Mouse (Mus musculus) induced T-regulatory cell, adult 2 months (primary cell): Measurements from ENCODE around the gene Ercc6l.

Experiments used
- DNase-seq: peaks from one replicate; pipeline ENCODE4 v3.0.0-alpha.2; 2012; ENCODE audit warnings: low read depth

Ercc6l gene

GRCm38 (mm10) chrX:102156618-102157422 is at the start of gene Ercc6l:
Gene Ercc6l (minus strand): TSS chrX:102157091.
- peak; percentile 94 for DNase-seq

- no peak for DNase-seq
Observed at GRCm38 (mm10) chrX:102190840-102191239, 33.9 kb upstream of the Ercc6l start.

- no peak for DNase-seq
Observed at GRCm38 (mm10) chrX:102189581-102189980, 32.7 kb upstream of the Ercc6l start.

GRCm38 (mm10) chrX:102188712-102189497 is 32.0 kb upstream of the Ercc6l start, which contains the start of gene Rps4x:
Gene Rps4x (minus strand): TSS chrX:102189394.
- peak; percentile 88 for DNase-seq

DNA sequence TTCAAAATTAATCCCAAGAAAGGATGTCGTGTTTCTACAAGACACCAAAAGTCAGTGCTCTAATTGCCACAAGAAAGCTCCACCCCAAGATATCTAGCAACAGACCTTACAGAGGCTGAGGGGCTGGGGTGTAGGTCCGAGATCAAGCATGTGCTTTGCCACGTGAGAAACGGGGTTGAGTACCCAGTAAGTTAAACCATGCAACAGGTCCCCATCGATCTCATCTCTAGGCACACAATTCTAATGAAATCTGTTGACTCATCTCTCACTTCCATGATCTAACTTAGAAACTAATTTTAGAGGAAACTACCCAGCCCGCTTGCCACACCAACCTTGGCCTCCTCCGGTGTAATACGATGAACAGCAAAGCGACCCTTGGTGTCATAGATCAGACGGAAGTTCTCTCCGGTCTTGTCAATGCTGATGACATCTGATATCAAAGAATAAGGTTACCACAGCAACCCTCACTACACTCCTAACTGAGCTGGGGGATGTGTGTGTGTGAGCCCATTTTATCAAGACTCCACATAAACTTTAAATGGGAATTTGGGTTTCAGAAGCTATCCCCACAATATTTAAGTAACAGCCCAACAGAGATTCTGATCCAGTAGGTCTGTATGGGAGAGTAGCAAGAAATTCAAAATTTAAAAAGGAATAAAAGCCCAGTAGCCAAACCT is 30.3 kb upstream of the Ercc6l start:
- DNase-seq: peak; percentile 54

GRCm38 (mm10) chrX:102182575-102182974 is 25.7 kb upstream of the Ercc6l start:
- no peak for DNase-seq

DNA sequence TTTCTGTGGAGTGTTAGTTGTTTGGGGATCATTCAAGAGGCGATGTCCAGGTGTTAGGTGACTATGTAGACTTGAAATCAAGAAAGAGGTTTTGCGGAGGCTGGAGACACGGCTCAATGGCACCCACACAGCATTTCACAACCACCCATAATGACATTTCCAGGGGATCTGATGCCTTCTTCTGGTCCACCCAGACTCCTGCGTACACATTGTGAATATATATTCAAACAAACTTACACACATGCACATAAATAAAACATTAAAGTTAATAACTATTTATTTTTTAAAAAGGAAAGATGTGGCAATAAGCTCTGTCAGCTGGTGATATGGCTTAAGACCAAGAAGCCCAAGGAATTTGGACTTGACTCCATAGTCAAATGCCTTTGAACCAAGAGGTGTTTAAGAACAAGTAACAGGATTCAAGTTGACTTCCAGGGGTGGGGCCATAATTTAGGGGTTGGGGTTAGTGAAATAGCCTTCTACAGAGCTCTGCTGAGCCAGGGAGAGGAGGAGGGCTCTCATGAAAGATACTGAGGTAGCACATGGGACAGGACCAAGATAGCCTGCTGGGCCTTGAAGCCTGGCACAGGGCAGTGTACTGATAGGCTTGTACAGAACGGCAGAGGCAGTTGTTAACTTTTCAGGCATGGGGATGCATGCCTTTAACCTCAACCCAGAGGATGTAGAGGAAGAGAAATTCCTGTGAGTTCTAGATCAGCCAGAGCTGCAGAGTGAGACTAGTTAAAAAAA is 18.8 kb upstream of the Ercc6l start:
- DNase-seq: no peak

DNA sequence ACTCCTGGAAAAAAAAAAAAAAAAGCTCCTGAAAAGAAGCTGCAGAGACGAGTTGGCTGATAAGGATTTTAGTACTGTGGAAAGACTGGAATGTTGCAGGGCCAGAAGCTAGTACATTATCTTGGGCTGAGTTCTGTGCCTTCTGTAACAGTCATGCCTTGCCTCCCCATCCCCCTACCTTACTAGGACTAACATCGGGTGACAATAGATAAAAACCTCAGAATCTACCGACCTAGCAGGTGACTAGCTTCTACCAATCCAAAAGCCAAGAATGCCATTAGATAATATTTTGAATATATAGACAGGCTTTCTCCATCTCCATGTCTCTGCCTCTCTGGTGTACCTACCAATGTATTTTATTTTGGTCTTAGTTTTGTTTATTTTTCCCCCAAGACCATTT is 14.0 kb upstream of the Ercc6l start:
- no peak for DNase-seq

GRCm38 (mm10) chrX:102170135-102170534 is 13.2 kb upstream of the Ercc6l start:
- DNase-seq: no peak

- DNase-seq: no peak
Observed at GRCm38 (mm10) chrX:102169724-102170123, 12.8 kb upstream of the Ercc6l start.

- DNase-seq: no peak
Observed at GRCm38 (mm10) chrX:102166986-102167385, 10.1 kb upstream of the Ercc6l start.

DNA sequence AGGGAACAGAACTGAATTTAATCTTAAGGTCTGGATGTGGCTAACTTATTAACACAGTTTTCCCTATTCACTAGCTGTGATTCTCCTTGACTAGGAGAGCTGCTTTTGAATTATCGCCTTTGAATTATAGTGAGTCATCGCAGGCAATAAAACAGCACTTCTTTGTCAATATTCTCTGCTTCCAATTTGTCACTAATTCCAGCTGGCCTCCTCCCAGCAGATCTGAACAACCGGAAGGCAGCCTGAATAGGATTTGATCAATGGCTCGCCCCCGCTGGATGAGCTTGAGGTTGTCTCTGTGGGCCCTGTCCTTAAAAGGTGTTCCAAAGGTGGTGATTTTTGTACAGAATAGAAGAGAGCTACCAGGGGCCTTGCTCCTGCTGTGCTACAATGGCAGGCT is 9.6 kb upstream of the Ercc6l start:
- no peak for DNase-seq

DNA sequence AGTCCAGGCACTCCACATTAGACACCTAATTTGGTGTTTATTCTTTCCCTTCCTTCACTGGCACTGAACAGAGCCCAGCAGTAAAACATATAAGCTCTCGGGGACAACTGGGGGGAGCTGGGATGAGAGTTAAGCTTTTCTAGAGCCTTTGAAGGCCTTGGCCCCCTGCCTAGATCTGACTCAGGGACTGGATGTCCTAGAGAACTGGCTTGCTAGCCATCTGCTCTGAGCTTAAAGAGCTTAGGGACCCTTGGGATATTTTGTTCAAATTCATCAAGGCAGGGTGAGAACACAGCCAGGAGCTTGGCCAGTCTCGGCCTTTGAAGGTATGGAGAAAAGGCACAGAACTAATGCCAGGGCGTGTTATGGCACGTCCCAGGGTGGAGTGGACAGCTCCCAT is 6.6 kb upstream of the Ercc6l start:
- no peak for DNase-seq

DNA sequence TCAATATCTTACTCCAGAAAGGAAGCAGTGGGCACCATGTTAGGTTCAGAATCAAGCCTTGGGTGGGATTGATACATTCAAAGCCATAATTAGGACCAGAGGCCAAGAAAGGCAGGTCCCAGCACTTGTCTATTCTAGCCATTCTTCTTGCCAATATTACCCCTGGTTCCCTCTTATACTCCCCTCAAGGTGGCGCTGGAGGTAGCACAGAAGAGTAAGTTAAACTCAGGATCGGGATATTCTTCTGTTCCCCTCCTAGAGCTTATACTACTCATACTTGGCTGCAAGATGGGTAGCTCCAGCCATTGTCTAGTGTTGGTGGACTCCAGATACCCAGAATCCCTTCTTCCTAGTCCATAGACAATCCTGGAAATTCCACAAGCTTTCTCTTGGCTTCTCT is 6.2 kb upstream of the Ercc6l start:
- DNase-seq: no peak

GRCm38 (mm10) chrX:102160528-102160927 is 3.6 kb upstream of the Ercc6l start:
- DNase-seq: no peak

GRCm38 (mm10) chrX:102159778-102160177 is 2.9 kb upstream of the Ercc6l start:
- DNase-seq: peak; percentile 77

DNA sequence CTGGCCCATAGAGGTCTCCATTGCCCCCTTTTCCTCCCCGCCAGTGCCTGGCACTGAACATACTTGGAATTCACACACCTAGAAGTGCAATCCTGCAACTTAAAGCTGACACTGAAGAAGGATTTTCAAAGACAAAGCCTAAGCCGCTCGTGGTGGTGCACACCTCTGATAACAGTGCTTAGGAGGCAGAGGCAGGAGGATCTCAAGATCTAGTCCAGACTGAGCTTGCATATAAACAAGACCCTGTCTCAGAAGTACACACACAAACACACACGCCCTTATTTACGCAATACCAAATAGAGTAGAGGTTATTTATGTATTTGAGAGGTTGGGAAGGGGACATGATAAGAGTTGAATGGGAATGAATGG is 516 bp upstream of the Ercc6l start:
- DNase-seq: no peak

- DNase-seq: no peak
Observed at GRCm38 (mm10) chrX:102141157-102141556, 15.7 kb downstream of the Ercc6l start.

GRCm38 (mm10) chrX:102121321-102121720 is 35.6 kb downstream of the Ercc6l start:
- DNase-seq: no peak

GRCm38 (mm10) chrX:102119042-102119864 is 37.6 kb downstream of the Ercc6l start, which contains the start of gene Pin4:
Gene Pin4 (plus strand): TSS chrX:102119447.
- DNase-seq: peak; percentile 95

DNA sequence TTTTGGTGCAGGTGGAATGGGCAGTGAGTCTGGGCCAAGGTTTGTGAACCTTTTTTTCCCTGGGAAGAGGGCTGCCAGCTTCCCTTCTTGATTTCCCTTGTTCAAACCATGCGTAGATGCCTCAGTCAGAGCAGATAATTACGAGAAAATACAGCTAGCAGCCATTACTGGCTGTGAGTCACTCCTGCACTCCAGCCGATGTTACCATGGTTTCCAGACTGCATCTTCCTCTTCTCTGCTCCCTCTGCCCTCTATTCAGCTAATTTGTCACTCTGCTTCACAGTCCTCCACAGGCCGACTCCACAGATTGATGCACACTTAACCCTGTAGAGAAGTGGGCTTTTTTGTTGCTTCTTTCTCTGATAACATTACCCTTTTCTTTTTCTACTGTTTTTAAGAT is 41.2 kb downstream of the Ercc6l start:
- no peak for DNase-seq
